Mouse (Mus musculus): Measurements from ENCODE around the gene Fam222b. TPM values are rescaled to one million over a fixed set of nuclear protein-coding genes. Genes with fewer than 3 reads are reported as not detected.
A peak's percentile ranks its signal among the peaks of the same experiment; 100 is the strongest.

Fam222b gene
- polyA plus RNA-seq, 1 experiment from 2014 or later, result 20.5 TPM

GRCm38 (mm10) chr11:78161968-78162367 is 67.5 kb downstream of the Fam222b start:
- Histone ChIP-seq H3K4me3 (no peak overlapping the region), H3K27me3 (no peaks in the 10 kb centered on the region), H3K9me3 (no peaks in the 10 kb centered on the region), H3K4me2 (replicated peaks) (peak overlapping the region; percentile 67; the same call in 1 of the 2 replicates), H3K9ac (replicated peaks) (0 out of 2 replicates have a peak overlapping the region, but pooled peaks have one; percentile 95), H3K36me3 (peaks cover 42% of the 10 kb centered on the region), H3K27ac (replicated peaks) (peak overlapping the region; percentile 97; the same call in 1 of the 2 replicates), H3K4me1 (peaks cover 39% of the 10 kb centered on the region)
- no peak for ATAC-seq (replicated peaks)
- WGBS, result 40% methylated on average over 4 of the region's 4 CpGs

GRCm38 (mm10) chr11:78162504-78162903 is 68.0 kb downstream of the Fam222b start:
- H3K4me3 ChIP-seq, result peak overlapping the region; percentile 87
- H3K4me2 ChIP-seq (replicated peaks), result peak overlapping the region; percentile 67
- peak overlapping the region; percentile 95 for H3K9ac ChIP-seq (replicated peaks)
- 30% methylated on average over 6 of the region's 6 CpGs for WGBS
- no peaks in the 10 kb centered on the region for H3K27me3 ChIP-seq
- no peak for ATAC-seq (replicated peaks)
- H3K4me1 ChIP-seq, result peaks cover 39% of the 10 kb centered on the region
- no peaks in the 10 kb centered on the region for H3K9me3 ChIP-seq
- peak overlapping the region; percentile 97 for H3K27ac ChIP-seq (replicated peaks)
- peaks cover 39% of the 10 kb centered on the region for H3K36me3 ChIP-seq

DNA sequence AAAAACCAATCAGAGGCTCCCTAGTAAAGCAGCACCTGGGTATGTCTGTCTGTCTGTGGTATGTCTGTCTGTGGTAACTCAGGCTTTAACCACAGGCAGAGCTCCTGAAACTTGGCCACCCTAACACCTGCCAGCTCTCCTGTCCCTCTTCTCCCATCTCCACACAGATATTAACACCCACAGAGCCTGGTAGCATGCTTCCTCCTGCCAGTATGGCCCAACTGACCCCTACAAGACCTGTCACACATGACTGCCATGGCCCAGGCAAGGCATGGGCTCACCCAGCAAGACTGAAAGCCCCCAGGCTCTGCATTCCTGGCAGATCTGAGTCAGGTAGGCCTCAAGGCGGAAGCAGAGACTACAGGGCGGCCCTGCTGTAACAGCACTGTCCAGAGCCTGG is 68.6 kb downstream of the Fam222b start:
- Histone ChIP-seq H3K4me2 (replicated peaks) (peak overlapping the region; percentile 67), H3K9me3 (no peaks in the 10 kb centered on the region), H3K9ac (replicated peaks) (peak overlapping the region; percentile 95), H3K27ac (replicated peaks) (peak overlapping the region; percentile 97), H3K4me1 (peaks cover 39% of the 10 kb centered on the region), H3K36me3 (peaks cover 34% of the 10 kb centered on the region), H3K27me3 (no peaks in the 10 kb centered on the region), H3K4me3 (peak overlapping the region; percentile 87)
- WGBS, result 76% methylated on average over 2 of the region's 2 CpGs
- no peak for ATAC-seq (replicated peaks)

DNA sequence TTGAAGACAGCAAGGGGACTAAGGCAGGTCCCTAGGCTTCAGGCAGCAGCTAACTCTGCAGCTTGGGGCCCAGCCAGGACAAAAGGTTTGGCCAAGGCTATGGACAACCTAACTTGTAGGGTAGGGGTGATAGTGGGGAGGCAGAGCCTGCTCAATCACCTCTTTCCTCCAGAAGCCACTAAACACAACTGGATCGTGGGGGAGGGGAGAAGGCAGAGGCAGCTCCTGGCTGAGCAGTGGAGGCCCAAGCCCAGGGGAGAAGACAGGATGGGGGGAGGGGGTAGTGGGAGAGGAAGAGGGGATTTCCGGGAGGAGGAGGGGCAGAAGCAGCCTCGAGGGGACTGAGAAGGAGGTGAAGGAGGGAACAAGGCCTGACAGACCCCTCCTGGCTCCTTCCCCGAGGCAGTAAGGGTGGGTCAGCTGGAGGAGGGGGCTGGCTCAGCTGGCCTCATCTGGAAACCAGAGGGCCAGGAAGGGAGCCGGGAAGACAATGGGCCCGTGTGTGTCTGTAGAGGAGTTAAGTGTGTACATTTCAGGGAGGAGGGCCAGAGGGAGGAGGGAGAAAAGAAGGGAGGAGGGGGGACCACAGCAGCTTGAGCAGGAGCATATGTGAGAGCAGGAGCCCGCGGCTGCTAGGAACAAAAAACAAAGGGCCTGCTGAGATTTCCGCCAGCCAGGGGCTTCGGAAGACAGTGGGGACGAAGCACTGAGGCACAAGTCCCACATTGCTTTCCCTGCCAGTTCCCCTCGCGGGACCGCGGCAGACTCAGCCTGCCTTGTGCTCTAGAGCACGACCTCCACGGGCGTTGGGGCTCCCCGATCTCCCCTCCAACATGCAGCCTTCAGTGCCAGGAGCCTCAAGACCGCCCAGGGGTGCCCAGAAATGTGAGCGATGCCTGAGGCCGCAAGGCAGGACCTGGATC is 69.5 kb downstream of the Fam222b start:
- no peaks in the 10 kb centered on the region for H3K27me3 ChIP-seq
- no peaks in the 10 kb centered on the region for H3K9me3 ChIP-seq
- H3K4me2 ChIP-seq (replicated peaks), result peak overlapping the region; percentile 67
- H3K27ac ChIP-seq (replicated peaks), result peak overlapping the region; percentile 97
- peaks cover 35% of the 10 kb centered on the region for H3K4me1 ChIP-seq
- ATAC-seq (replicated peaks), result peak; percentile 35
- H3K36me3 ChIP-seq, result peaks cover 25% of the 10 kb centered on the region
- WGBS, result under 1% methylated on average over 22 of the region's 22 CpGs
- peak overlapping the region; percentile 95 for H3K9ac ChIP-seq (replicated peaks)
- peak overlapping the region; percentile 87 for H3K4me3 ChIP-seq

GRCm38 (mm10) chr11:78164604-78164923 is 70.1 kb downstream of the Fam222b start:
- Histone ChIP-seq H3K36me3 (peaks cover 20% of the 10 kb centered on the region), H3K27ac (replicated peaks) (peak overlapping the region; percentile 97), H3K4me1 (peaks cover 31% of the 10 kb centered on the region), H3K9ac (replicated peaks) (peak overlapping the region; percentile 95), H3K9me3 (no peaks in the 10 kb centered on the region), H3K4me2 (replicated peaks) (peak overlapping the region; percentile 67), H3K4me3 (peak overlapping the region; percentile 87), H3K27me3 (no peaks in the 10 kb centered on the region)
- no peak for ATAC-seq (replicated peaks)
- WGBS, result under 1% methylated on average over 14 of the region's 14 CpGs

GRCm38 (mm10) chr11:78164924-78165760 is 70.7 kb downstream of the Fam222b start, which contains the start of gene Traf4:
TSS of gene Traf4 (minus strand) at chr11:78165589.
- no peaks in the 10 kb centered on the region for H3K27me3 ChIP-seq
- H3K9me3 ChIP-seq, result no peaks in the 10 kb centered on the region
- H3K4me2 ChIP-seq (replicated peaks), result peak within 1 kb of the TSS; percentile 67
- H3K4me1 ChIP-seq, result peaks cover 30% of the 10 kb centered on the region
- peak; percentile 88 for ATAC-seq (replicated peaks)
- H3K27ac ChIP-seq (replicated peaks), result peak within 1 kb of the TSS; percentile 97
- WGBS, result under 1% methylated on average over 76 of the region's 78 CpGs
- peak within 1 kb of the TSS; percentile 87 for H3K4me3 ChIP-seq
- H3K36me3 ChIP-seq, result peaks cover 14% of the 10 kb centered on the region
- H3K9ac ChIP-seq (replicated peaks), result peak within 1 kb of the TSS; percentile 95

- Histone ChIP-seq H3K9me3 (no peaks in the 10 kb centered on the region), H3K27ac (replicated peaks) (peak overlapping the region; percentile 97), H3K36me3 (peaks cover 8% of the 10 kb centered on the region), H3K9ac (replicated peaks) (peak overlapping the region; percentile 95), H3K4me1 (peaks cover 30% of the 10 kb centered on the region), H3K4me3 (peak overlapping the region; percentile 87), H3K4me2 (replicated peaks) (peak overlapping the region; percentile 67), H3K27me3 (no peaks in the 10 kb centered on the region)
- 1% methylated on average over 16 of the region's 16 CpGs for WGBS
- ATAC-seq (replicated peaks), result peak; percentile 49
Observed at GRCm38 (mm10) chr11:78165761-78166109, 71.3 kb downstream of the Fam222b start.

- 46% methylated on average over 4 of the region's 4 CpGs for WGBS
Observed at GRCm38 (mm10) chr11:78166161-78166560, 71.7 kb downstream of the Fam222b start.

DNA sequence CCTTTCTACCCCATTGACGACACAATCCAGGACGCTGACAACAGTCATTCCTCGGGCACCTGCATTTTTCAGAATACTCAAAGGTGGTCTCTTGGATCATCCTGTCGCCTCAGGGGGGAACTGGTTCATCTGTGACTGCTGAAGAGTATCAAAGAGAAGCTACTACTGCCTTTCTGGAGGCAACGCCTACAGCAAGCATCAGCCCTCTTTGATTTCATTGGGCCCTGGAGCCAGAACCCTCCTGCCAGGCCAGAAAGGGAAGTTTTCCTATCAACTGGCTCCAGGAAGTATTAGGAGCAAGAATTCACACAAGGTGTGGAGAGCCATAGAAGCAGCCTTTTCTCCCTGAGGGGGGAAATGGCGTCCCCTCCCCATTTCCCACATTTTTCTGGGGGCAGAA is 72.2 kb downstream of the Fam222b start:
- Histone ChIP-seq H3K4me3 (no peak overlapping the region), H3K4me2 (replicated peaks) (no peak overlapping the region), H3K27ac (replicated peaks) (no peak overlapping the region), H3K36me3 (no peaks in the 10 kb centered on the region), H3K27me3 (no peaks in the 10 kb centered on the region), H3K9ac (replicated peaks) (no peak overlapping the region), H3K9me3 (no peaks in the 10 kb centered on the region), H3K4me1 (peaks cover 30% of the 10 kb centered on the region)
- WGBS, result 76% methylated on average over 6 of the region's 6 CpGs
- no peak for ATAC-seq (replicated peaks)

More at GRCm38 (mm10) chr11:78166161-78166560, 71.7 kb downstream of the Fam222b start:
- H3K36me3 ChIP-seq, result peaks cover 4% of the 10 kb centered on the region
- H3K27me3 ChIP-seq, result no peaks in the 10 kb centered on the region
- peaks cover 30% of the 10 kb centered on the region for H3K4me1 ChIP-seq
- no peak for ATAC-seq (replicated peaks)
- no peaks in the 10 kb centered on the region for H3K9me3 ChIP-seq
- peak overlapping the region; percentile 97; the same call in 1 of the 2 replicates for H3K27ac ChIP-seq (replicated peaks)
- H3K4me2 ChIP-seq (replicated peaks), result peak overlapping the region; percentile 67
- H3K4me3 ChIP-seq, result peak overlapping the region; percentile 87
- H3K9ac ChIP-seq (replicated peaks), result peak overlapping the region; percentile 95; the same call in 1 of the 2 replicates

DNA sequence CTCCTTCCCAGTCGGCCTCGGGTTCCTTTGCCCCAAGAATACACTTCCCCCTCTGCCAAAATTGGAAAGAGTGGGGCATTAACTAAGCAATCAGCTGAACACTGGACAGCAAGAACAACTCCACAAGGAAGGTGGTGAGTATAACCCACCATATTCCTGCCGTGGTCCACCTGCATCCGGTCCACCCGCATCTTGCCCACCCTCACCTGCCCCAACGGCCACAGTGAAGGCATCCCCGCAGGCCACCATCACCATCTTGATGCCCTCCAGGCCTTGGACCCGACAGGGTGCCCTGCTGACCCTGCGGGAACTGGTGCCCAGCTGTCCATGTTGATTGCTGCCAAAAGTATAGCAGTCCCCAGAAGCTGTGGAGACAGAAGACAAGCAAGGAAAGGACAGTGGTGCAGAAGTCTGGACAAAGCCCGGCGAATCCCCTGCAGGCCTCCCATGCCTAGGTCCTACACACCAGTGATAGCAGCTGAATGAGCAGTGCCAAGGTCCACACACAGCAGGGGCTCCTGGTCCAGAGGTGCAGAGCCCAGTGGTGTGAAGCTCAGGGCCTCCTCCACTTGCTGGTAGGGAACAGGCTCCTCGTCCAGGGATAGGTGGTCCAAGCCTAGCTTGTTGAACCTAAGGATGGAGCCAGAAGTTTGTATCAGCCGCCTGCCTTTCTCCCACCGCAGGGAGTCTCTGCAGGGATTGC is 72.9 kb downstream of the Fam222b start:
- H3K9ac ChIP-seq (replicated peaks), result no peak overlapping the region
- no peak overlapping the region for H3K27ac ChIP-seq (replicated peaks)
- peaks cover 24% of the 10 kb centered on the region for H3K4me1 ChIP-seq
- ATAC-seq (replicated peaks), result no peak
- H3K27me3 ChIP-seq, result no peaks in the 10 kb centered on the region
- no peaks in the 10 kb centered on the region for H3K9me3 ChIP-seq
- no peak overlapping the region for H3K4me3 ChIP-seq
- H3K36me3 ChIP-seq, result no peaks in the 10 kb centered on the region
- WGBS, result 88% methylated on average over 14 of the region's 14 CpGs
- no peak overlapping the region for H3K4me2 ChIP-seq (replicated peaks)

DNA sequence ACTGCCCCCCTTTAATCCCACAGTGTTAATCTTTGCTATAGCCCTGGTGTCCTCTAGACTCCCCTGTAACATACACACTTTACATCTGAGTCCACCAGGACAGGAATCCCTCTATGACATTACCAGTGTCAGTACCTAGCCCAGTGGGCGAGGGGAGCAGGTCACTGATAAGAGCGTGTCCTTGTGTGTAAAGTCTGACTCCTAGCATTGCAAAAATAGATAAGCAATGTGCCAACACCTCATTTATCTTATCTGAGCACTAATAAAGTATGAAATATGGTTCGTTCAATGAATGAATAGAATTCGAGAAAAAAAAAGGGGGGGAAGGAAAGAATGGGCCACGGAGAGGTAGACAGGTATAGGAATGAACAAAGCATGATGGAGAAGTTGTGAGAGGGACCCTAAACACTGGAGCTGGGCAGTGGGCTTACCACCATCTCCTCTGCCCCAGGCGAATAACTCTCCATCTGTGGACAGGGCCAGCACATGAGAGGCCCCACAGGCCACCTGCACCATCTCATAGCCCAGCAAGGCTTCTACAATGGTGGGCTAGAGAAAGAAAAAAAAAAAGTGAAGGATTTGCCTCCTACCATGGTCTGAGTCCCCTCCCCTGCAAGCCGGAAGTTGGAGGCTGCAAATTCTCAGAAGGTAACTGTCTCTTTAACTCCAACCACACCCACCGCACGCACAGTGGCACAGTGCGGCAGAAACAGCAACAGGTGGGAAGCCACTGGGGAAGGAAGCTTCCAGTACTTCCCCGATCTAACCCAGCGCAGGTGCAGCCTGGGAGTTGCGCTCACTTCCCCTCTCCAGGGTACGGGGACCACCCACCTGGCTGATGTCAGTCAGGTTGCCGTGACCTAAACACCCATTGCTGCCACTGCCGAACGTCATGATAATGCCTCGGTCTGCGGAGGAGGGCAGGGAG is 74.3 kb downstream of the Fam222b start:
- Histone ChIP-seq H3K4me2 (replicated peaks) (no peak overlapping the region), H3K9ac (replicated peaks) (no peak overlapping the region), H3K4me3 (no peak overlapping the region), H3K9me3 (no peaks in the 10 kb centered on the region), H3K27ac (replicated peaks) (no peak overlapping the region), H3K36me3 (no peaks in the 10 kb centered on the region), H3K27me3 (no peaks in the 10 kb centered on the region), H3K4me1 (peaks cover 10% of the 10 kb centered on the region)
- 55% methylated on average over 19 of the region's 19 CpGs for WGBS
- no peak for ATAC-seq (replicated peaks)
